ENCODE assay signal across 16 mouse cellular contexts in the genomic region with DNA sequence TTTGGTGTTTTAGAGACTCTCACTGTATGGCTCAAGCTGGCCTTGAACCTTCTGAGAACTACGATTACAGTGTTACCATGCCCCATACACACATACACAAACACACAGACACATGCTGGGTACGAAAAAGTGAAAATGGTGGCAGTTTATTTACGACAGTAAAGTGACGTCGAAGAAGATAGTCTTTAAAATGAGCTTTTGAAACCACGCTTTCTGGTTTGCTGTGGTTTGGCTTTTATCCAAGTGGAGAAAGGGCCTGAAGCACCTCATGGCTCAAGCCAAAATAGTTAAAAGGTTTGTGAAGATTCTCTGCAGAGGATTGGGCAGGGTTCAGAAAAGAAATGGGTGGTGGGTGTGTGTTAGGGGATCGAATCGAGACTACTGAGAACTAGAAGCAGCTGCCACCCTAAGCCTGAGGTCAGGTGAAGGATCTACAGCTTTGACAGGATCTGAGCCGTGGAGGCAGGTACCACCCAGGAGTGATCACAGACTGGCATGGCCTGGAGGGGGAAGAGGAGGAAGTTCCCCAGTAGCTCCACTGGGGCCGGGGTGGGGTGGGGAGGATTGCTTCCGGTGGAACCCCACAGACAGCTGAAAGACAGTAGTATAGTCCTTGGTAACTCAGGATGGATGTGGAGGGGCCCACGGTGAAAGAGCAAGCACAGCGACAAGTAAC. TPM values are rescaled to one million over a fixed set of nuclear protein-coding genes. Genes with fewer than 3 reads are reported as not detected.
DNase-seq lines count a peak whose midpoint lies in the region; ATAC-seq and TF ChIP-seq lines count a peak whose summit lies in the region.
"Had no signal": no experiment of that assay in that cellular context is flagged by ENCODE, and none has a peak within 500 bp of the region (broad histone marks: within the 10 kb centered on the region; RNA-seq: fewer than 3 reads in every experiment).

No protein-coding gene starts in this region.

- WGBS in heart, embryonic 14.5 days, result 73% methylated on average over 13 of the region's 13 CpGs
- 85% methylated on average over 13 of the region's 13 CpGs for WGBS in heart, embryonic 10.5 days
- 81% methylated on average over 13 of the region's 13 CpGs for WGBS in liver, embryonic 11.5 days

- TF ChIP-seq RAD21 in MEL (IDR thresholded peaks at IDR 0.05; ENCODE audit: low read depth, low read length), result no peak

- peak in 1 of 2 experiments; percentile 48; a peak in 1 of 4 replicates for TF ChIP-seq POLR2A in MEL (IDR thresholded peaks at IDR 0.05; ENCODE audit: control insufficient read depth in 1 of 2, insufficient read depth in 1 of 2, low read depth in 1 of 2, low read length in 2 of 2, poor library complexity in 1 of 2)

- H3K36me3 ChIP-seq in heart, embryonic 14.5 days (ENCODE audit: control insufficient read depth, insufficient read depth, low read length), result peaks cover 35% of the 10 kb centered on the region
- H3K36me3 ChIP-seq in heart, embryonic 10.5 days, result peaks cover 43% of the 10 kb centered on the region
- H3K36me3 ChIP-seq in MEL (ENCODE audit: control insufficient read depth in 1 of 2, insufficient read depth in 2 of 2, low read length in 2 of 2), result peaks cover 0 to 40% of the 10 kb centered on the region in 2 experiments; a peak in 2 of 4 replicates
- H3K36me3 ChIP-seq in liver, embryonic 11.5 days (ENCODE audit: control insufficient read depth, insufficient read depth, low read length), result peaks cover 5% of the 10 kb centered on the region; the same call in 1 of the 2 replicates

- TF ChIP-seq EP300 in MEL (IDR thresholded peaks at IDR 0.05; ENCODE audit: low read depth in 1 of 2, low read length in 2 of 2), result peak in 1 of 2 experiments; percentile 56; a peak in 3 of 4 replicates

- H3K4me3 ChIP-seq in heart, embryonic 14.5 days (ENCODE audit: control insufficient read depth in 1 of 2, insufficient read depth in 1 of 2, low read depth in 1 of 2, low read length in 2 of 2), result no peak overlapping the region
- H3K4me3 ChIP-seq in heart, embryonic 10.5 days, result no peak overlapping the region
- H3K4me3 ChIP-seq in MEL (ENCODE audit: control insufficient read depth in 1 of 2, insufficient read depth in 1 of 2, low read depth in 2 of 2, low read length in 2 of 2), result peak overlapping the region; percentile 12
- H3K4me3 ChIP-seq in liver, embryonic 11.5 days (ENCODE audit: low read depth, low read length), result no peak overlapping the region
- H3K4me3 ChIP-seq: embryonic facial prominence, embryonic 12.5 days; midbrain, embryonic 12.5 days; neural tube, embryonic 12.5 days had no signal

- peaks cover 2% of the 10 kb centered on the region; the same call in 1 of the 2 replicates for H3K27me3 ChIP-seq in heart, embryonic 14.5 days (ENCODE audit: control insufficient read depth, insufficient read depth, low read length)
- no peaks in the 10 kb centered on the region for H3K27me3 ChIP-seq in heart, embryonic 10.5 days (ENCODE audit: insufficient read depth, poor library complexity, severe bottlenecking)
- no peaks in the 10 kb centered on the region for H3K27me3 ChIP-seq in MEL (ENCODE audit: control insufficient read depth in 1 of 2, insufficient read depth in 2 of 2, low read length in 2 of 2)
- H3K27me3 ChIP-seq in liver, embryonic 11.5 days (replicated peaks; ENCODE audit: control insufficient read depth, insufficient read depth, low read length), result no peaks in the 10 kb centered on the region
- H3K27me3 ChIP-seq: CH12.LX; embryonic facial prominence, embryonic 12.5 days; neural tube, embryonic 12.5 days had no signal

- no peak overlapping the region for H3K9ac ChIP-seq in heart, embryonic 14.5 days (ENCODE audit: low read length)
- H3K9ac ChIP-seq in MEL (ENCODE audit: control insufficient read depth, low read depth, low read length, poor library complexity, severe bottlenecking), result peak overlapping the region; percentile 62
- H3K9ac ChIP-seq in liver, embryonic 11.5 days (ENCODE audit: low read depth, low read length), result 0 out of 2 replicates have a peak overlapping the region, but pooled peaks have one; percentile 5
- H3K9ac ChIP-seq: embryonic facial prominence, embryonic 12.5 days; midbrain, embryonic 12.5 days; neural tube, embryonic 12.5 days had no signal

- no peaks in the 10 kb centered on the region for H3K79me2 ChIP-seq in MEL (ENCODE audit: control insufficient read depth, insufficient read depth, low read length, poor library complexity)

- peaks cover 14 to 18% of the 10 kb centered on the region in 2 experiments for H3K4me1 ChIP-seq in heart, embryonic 14.5 days (ENCODE audit: control insufficient read depth in 2 of 2, insufficient read depth in 2 of 2, low read length in 2 of 2)
- H3K4me1 ChIP-seq in heart, embryonic 10.5 days, result peaks cover 3% of the 10 kb centered on the region; the same call in 1 of the 2 replicates
- peaks cover 21 to 48% of the 10 kb centered on the region in 2 experiments for H3K4me1 ChIP-seq in MEL (ENCODE audit: control insufficient read depth in 1 of 2, insufficient read depth in 2 of 2, low read length in 2 of 2)
- H3K4me1 ChIP-seq in liver, embryonic 11.5 days (replicated peaks; ENCODE audit: control insufficient read depth, insufficient read depth, low read length), result peaks cover 16% of the 10 kb centered on the region
- H3K4me1 ChIP-seq: embryonic facial prominence, embryonic 12.5 days had no signal

- H3K9me3 ChIP-seq in heart, embryonic 14.5 days (ENCODE audit: control insufficient read depth, low read length), result no peaks in the 10 kb centered on the region
- H3K9me3 ChIP-seq in heart, embryonic 10.5 days, result no peaks in the 10 kb centered on the region
- H3K9me3 ChIP-seq in MEL (replicated peaks; ENCODE audit: insufficient read depth, low read length), result no peaks in the 10 kb centered on the region
- no peaks in the 10 kb centered on the region for H3K9me3 ChIP-seq in liver, embryonic 11.5 days (ENCODE audit: control insufficient read depth, low read length)
- H3K9me3 ChIP-seq: embryonic facial prominence, embryonic 12.5 days; midbrain, embryonic 12.5 days; neural tube, embryonic 12.5 days had no signal

- no peak for TF ChIP-seq CTCF in MEL (IDR thresholded peaks at IDR 0.05 in 2 of 3, conservative IDR thresholded peaks at IDR 0.05 in 1 of 3; ENCODE audit: control insufficient read depth in 1 of 3, insufficient read depth in 1 of 3, low read depth in 2 of 3, low read length in 3 of 3, poor library complexity in 1 of 3, severe bottlenecking in 1 of 3)

- no peak for DNase-seq in heart, embryonic 10.5 days (ENCODE audit: low spot score)
- peak; percentile 84 for DNase-seq in MEL (ENCODE audit: low read depth, low spot score)
- no peak for DNase-seq in liver, embryonic 11.5 days (ENCODE audit: low spot score)
- peak; percentile 52 for DNase-seq in thymus, postnatal 0 days (ENCODE audit: low spot score)
- DNase-seq in kidney, postnatal 36 days, result no peak
- DNase-seq in natural killer cell, adult 2 months (ENCODE audit: low spot score in 2 of 2), result no peak
- DNase-seq in embryo, embryonic 10 days (ENCODE audit: low spot score), result no peak
- DNase-seq: cerebellum, adult 2 months; kidney, postnatal 10 days; lung, adult 2 months had no signal

- H3K27ac ChIP-seq in heart, embryonic 14.5 days (replicated peaks in 1 of 2; ENCODE audit: control insufficient read depth in 1 of 2, insufficient read depth in 1 of 2, low read depth in 2 of 2, low read length in 2 of 2), result peak overlapping the region; percentile 29 to 46; a peak in 2 of 4 replicates
- no peak overlapping the region for H3K27ac ChIP-seq in heart, embryonic 10.5 days
- peak overlapping the region; percentile 94 for H3K27ac ChIP-seq in MEL (ENCODE audit: control insufficient read depth, low read depth, low read length)
- H3K27ac ChIP-seq in liver, embryonic 11.5 days (ENCODE audit: low read depth, low read length), result no peak overlapping the region
- H3K27ac ChIP-seq: embryonic facial prominence, embryonic 12.5 days; midbrain, embryonic 12.5 days; neural tube, embryonic 12.5 days had no signal

- 0 out of 2 replicates have a peak, but pooled peaks have one; percentile 11 for ATAC-seq in heart, embryonic 14.5 days (ENCODE audit: insufficient number of reproducible peaks, insufficient read depth, low FRiP score, low read depth)
- no peak for ATAC-seq in liver, embryonic 11.5 days (replicated peaks; ENCODE audit: low FRiP score)
- ATAC-seq: forebrain, embryonic 16.5 days had no signal

- H3K4me2 ChIP-seq in heart, embryonic 14.5 days (ENCODE audit: low read length), result no peak overlapping the region
- H3K4me2 ChIP-seq in liver, embryonic 11.5 days, result no peak overlapping the region
- H3K4me2 ChIP-seq: embryonic facial prominence, embryonic 12.5 days; midbrain, embryonic 12.5 days; neural tube, embryonic 12.5 days had no signal

RNA-seq across cellular contexts. Expression of a gene that starts 10.7 kb away (rescaled TPM):
- polyA plus RNA-seq in heart, embryonic 14.5 days (2014; fragmentation: Nextera tagmentation; extraction: Ambion mirVana), result 58.8 and 59.1 TPM in 2 replicates
- 80.4 and 82.8 TPM in 2 replicates for polyA plus RNA-seq in heart, embryonic 10.5 days (2016; fragmentation: Nextera tagmentation; extraction: Ambion mirVana)
- total RNA-seq in MEL (2012; rRNA removed), result 67.2 and 69.8 TPM in 2 replicates
- 10 to 100 TPM in 1 of 2 experiments, not detected in 1; 70.8 TPM for polyA plus RNA-seq in MEL (2012; ENCODE audit: insufficient read depth in 1 of 2, insufficient read length in 2 of 2, low read depth in 1 of 2, low replicate concordance in 2 of 2, missing spikeins in 1 of 2)
- 91.9 and 95.8 TPM in 2 replicates for polyA plus RNA-seq in liver, embryonic 11.5 days (2014; fragmentation: Nextera tagmentation; extraction: Ambion mirVana)
- polyA plus RNA-seq in thymus, postnatal 0 days (2015; fragmentation: Nextera tagmentation; extraction: Ambion mirVana), result 87.7 and 89.1 TPM in 2 replicates

RNA-seq across cellular contexts. Expression of a gene that starts 11.1 kb away (rescaled TPM):
- 52.9 and 60.2 TPM in 2 replicates for polyA plus RNA-seq in heart, embryonic 14.5 days (2014; fragmentation: Nextera tagmentation; extraction: Ambion mirVana)
- 67.2 and 78.9 TPM in 2 replicates for polyA plus RNA-seq in heart, embryonic 10.5 days (2016; fragmentation: Nextera tagmentation; extraction: Ambion mirVana)
- total RNA-seq in MEL (2012; rRNA removed), result 88.8 and 106 TPM in 2 replicates
- polyA plus RNA-seq in MEL (2012; ENCODE audit: insufficient read depth in 1 of 2, insufficient read length in 2 of 2, low read depth in 1 of 2, low replicate concordance in 2 of 2, missing spikeins in 1 of 2), result 100 to 1,000 TPM in 1 of 2 experiments, not detected in 1; 116 TPM
- polyA plus RNA-seq in liver, embryonic 11.5 days (2014; fragmentation: Nextera tagmentation; extraction: Ambion mirVana), result 89.2 and 92.4 TPM in 2 replicates
- polyA plus RNA-seq in thymus, postnatal 0 days (2015; fragmentation: Nextera tagmentation; extraction: Ambion mirVana), result 84.2 and 88.0 TPM in 2 replicates

RNA-seq across cellular contexts. Expression of a gene that starts 53.0 kb away (rescaled TPM):
- 9.2 and 11.3 TPM in 2 replicates for polyA plus RNA-seq in heart, embryonic 14.5 days (2014; fragmentation: Nextera tagmentation; extraction: Ambion mirVana)
- polyA plus RNA-seq in heart, embryonic 10.5 days (2016; fragmentation: Nextera tagmentation; extraction: Ambion mirVana), result 13.3 and 16.7 TPM in 2 replicates
- total RNA-seq in MEL (2012; rRNA removed), result 14.3 and 15.8 TPM in 2 replicates
- polyA plus RNA-seq in MEL (2012; ENCODE audit: insufficient read depth in 1 of 2, insufficient read length in 2 of 2, low read depth in 1 of 2, low replicate concordance in 2 of 2, missing spikeins in 1 of 2), result 10 to 100 TPM in 1 of 2 experiments, not detected in 1; 16.8 TPM
- 19.7 and 22.4 TPM in 2 replicates for polyA plus RNA-seq in liver, embryonic 11.5 days (2014; fragmentation: Nextera tagmentation; extraction: Ambion mirVana)
- polyA plus RNA-seq in thymus, postnatal 0 days (2015; fragmentation: Nextera tagmentation; extraction: Ambion mirVana), result 21.4 and 22.5 TPM in 2 replicates

RNA-seq across cellular contexts. Expression of a gene that starts 56.2 kb away (rescaled TPM):
- polyA plus RNA-seq in heart, embryonic 14.5 days (2014; fragmentation: Nextera tagmentation; extraction: Ambion mirVana), result 1.1 and 1.3 TPM in 2 replicates
- polyA plus RNA-seq in heart, embryonic 10.5 days (2016; fragmentation: Nextera tagmentation; extraction: Ambion mirVana), result 0.11 and 1.4 TPM in 2 replicates
- 0.04 TPM in 1 of 2 replicates, not detected in the other for total RNA-seq in MEL (2012; rRNA removed)
- not detected for polyA plus RNA-seq in MEL (2012; ENCODE audit: insufficient read depth in 1 of 2, insufficient read length in 2 of 2, low read depth in 1 of 2, low replicate concordance in 2 of 2, missing spikeins in 1 of 2)
- polyA plus RNA-seq in liver, embryonic 11.5 days (2014; fragmentation: Nextera tagmentation; extraction: Ambion mirVana), result 1.1 and 2.3 TPM in 2 replicates
- polyA plus RNA-seq in thymus, postnatal 0 days (2015; fragmentation: Nextera tagmentation; extraction: Ambion mirVana), result 56.4 and 75.0 TPM in 2 replicates

Comparison
In these comparisons a context has a peak if more than half of its experiments do, and no peak if none do; other contexts are left out.
1. H3K27ac ChIP-seq: peak in heart, embryonic 14.5 days (2 of 2) and MEL (single experiment); none in heart, embryonic 10.5 days (single experiment) and liver, embryonic 11.5 days (single experiment).
2. H3K4me3 ChIP-seq: peak in MEL (2 of 2); none in heart, embryonic 14.5 days (0 of 2), heart, embryonic 10.5 days (single experiment) and liver, embryonic 11.5 days (single experiment).
3. DNase-seq: peak in MEL (single experiment) and thymus, postnatal 0 days (single experiment); none in heart, embryonic 10.5 days (single experiment), liver, embryonic 11.5 days (single experiment), kidney, postnatal 36 days (0 of 2), natural killer cell, adult 2 months (0 of 2) and embryo, embryonic 10 days (single experiment).